In the genomic region with DNA sequence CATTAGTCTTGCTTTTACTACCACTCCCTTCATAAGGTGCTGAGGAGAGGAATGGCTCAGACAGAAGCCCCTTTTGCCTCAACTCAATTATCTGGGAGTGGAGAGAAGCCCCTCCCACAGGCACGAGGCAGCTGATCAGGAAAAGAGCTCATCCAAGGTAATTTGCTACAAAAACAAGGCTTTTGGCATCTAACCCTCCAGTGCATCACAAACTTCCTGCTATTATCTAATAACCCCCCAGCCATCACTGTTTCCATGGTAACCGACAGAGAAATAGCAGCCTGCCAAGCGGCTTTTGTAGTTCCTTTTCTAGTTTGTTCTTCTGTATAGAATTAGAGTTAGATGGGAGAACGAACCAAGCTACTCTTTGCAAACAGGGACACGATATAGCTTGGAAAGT, we compare ENCODE assay signal across 11 mouse cellular contexts. TPM values are rescaled to one million over a fixed set of nuclear protein-coding genes. Genes with fewer than 3 reads are reported as not detected.
DNase-seq lines count a peak whose midpoint lies in the region; ATAC-seq and TF ChIP-seq lines count a peak whose summit lies in the region.
"Had no signal": no experiment of that assay in that cellular context is flagged by ENCODE, and none has a peak within 500 bp of the region (broad histone marks: within the 10 kb centered on the region; RNA-seq: fewer than 3 reads in every experiment).

No protein-coding gene starts in this region.

- no peak overlapping the region for H3K9ac ChIP-seq in lung, embryonic 15.5 days
- H3K9ac ChIP-seq in heart, embryonic 13.5 days: no peak overlapping the region

- WGBS in lung, embryonic 15.5 days: 60% methylated on average over 5 of the region's 5 CpGs
- WGBS in lung, adult 2 months: 46% methylated on average over 5 of the region's 5 CpGs
- WGBS in heart, embryonic 13.5 days: 49% methylated on average over 5 of the region's 5 CpGs

- peak; percentile 26 for DNase-seq in adrenal gland, adult 8-10 months
- no peak for DNase-seq in adrenal gland, postnatal 4 days (ENCODE audit: low spot score in 2 of 2)
- DNase-seq in lung, adult 2 months: no peak
- DNase-seq in lung, postnatal 36 days: peak; percentile 20
- DNase-seq in gastrocnemius, postnatal 14 days: no peak

- no peak for ATAC-seq in lung, embryonic 15.5 days (ENCODE audit: borderline replicate concordance, extremely low read depth, low FRiP score, low TSS enrichment)
- ATAC-seq in heart, embryonic 13.5 days (ENCODE audit: extremely low read depth, insufficient number of reproducible peaks, low FRiP score, low TSS enrichment): no peak
- ATAC-seq in monocyte, adult 5-6 weeks (replicated peaks; ENCODE audit: insufficient number of reproducible peaks, low FRiP score, low TSS enrichment, poor library complexity, severe bottlenecking): no peak

- intact Hi-C loops in gastrocnemius, postnatal 14 days (cut with DNase I; ENCODE audit: low total_unique reads): no loop called here

- peaks cover 50% of the 10 kb centered on the region for H3K36me3 ChIP-seq in lung, embryonic 15.5 days
- H3K36me3 ChIP-seq in heart, embryonic 13.5 days: peaks cover 92% of the 10 kb centered on the region

- peaks cover 17% of the 10 kb centered on the region; the same call in 1 of the 2 replicates for H3K4me1 ChIP-seq in lung, embryonic 15.5 days
- peaks cover 9% of the 10 kb centered on the region; the same call in 1 of the 2 replicates for H3K4me1 ChIP-seq in lung, adult 2 months (ENCODE audit: control insufficient read depth, insufficient read depth, low read length)
- H3K4me1 ChIP-seq in heart, embryonic 13.5 days: peaks cover 43% of the 10 kb centered on the region

- 0 out of 2 replicates have a peak overlapping the region, but pooled peaks have one; percentile 1 for H3K27ac ChIP-seq in lung, embryonic 15.5 days
- H3K27ac ChIP-seq in heart, embryonic 13.5 days (replicated peaks): peak overlapping the region; percentile 62
- H3K27ac ChIP-seq: limb, embryonic 10.5 days had no signal

- no peaks in the 10 kb centered on the region for H3K9me3 ChIP-seq in lung, embryonic 15.5 days
- no peaks in the 10 kb centered on the region for H3K9me3 ChIP-seq in heart, embryonic 13.5 days
- H3K9me3 ChIP-seq: limb, embryonic 10.5 days had no signal

- no peak overlapping the region for H3K4me3 ChIP-seq in lung, embryonic 15.5 days
- H3K4me3 ChIP-seq in lung, adult 2 months (replicated peaks; ENCODE audit: extremely low read depth, low read depth, low read length): no peak overlapping the region
- no peak overlapping the region for H3K4me3 ChIP-seq in heart, embryonic 13.5 days
- H3K4me3 ChIP-seq: limb, embryonic 10.5 days had no signal

- TF ChIP-seq POLR2A in lung, adult 2 months (IDR thresholded peaks at IDR 0.05; ENCODE audit: borderline replicate concordance, extremely low read depth, low read depth, low read length): no peak

- no peak overlapping the region for H3K4me2 ChIP-seq in lung, embryonic 15.5 days
- no peak overlapping the region for H3K4me2 ChIP-seq in heart, embryonic 13.5 days

- TF ChIP-seq CTCF in lung, adult 2 months (IDR thresholded peaks at IDR 0.05; ENCODE audit: insufficient read depth, low read length): no peak

- H3K27me3 ChIP-seq in lung, embryonic 15.5 days: no peaks in the 10 kb centered on the region
- H3K27me3 ChIP-seq in heart, embryonic 13.5 days (replicated peaks): no peaks in the 10 kb centered on the region

RNA-seq across cellular contexts. Expression of gene Gm27027, which starts 3.9 kb away (rescaled TPM):
- total RNA-seq in adrenal gland, adult 8-10 months (2022): under 1 TPM in 1 of 4 experiments, not detected in 3; 0.80 TPM
- total RNA-seq in adrenal gland, postnatal 4 days (2021): not detected
- polyA plus RNA-seq in lung, embryonic 15.5 days (2015; fragmentation: Nextera tagmentation; extraction: Ambion mirVana): not detected in 2 replicates
- polyA plus RNA-seq in lung, adult 2 months (2012; rRNA removed): not detected in 2 replicates
- polyA plus RNA-seq in heart, embryonic 13.5 days (2015; fragmentation: Nextera tagmentation; extraction: Ambion mirVana): not detected in 2 replicates
- not detected in 3 replicates for total RNA-seq in monocyte, adult 5-6 weeks (2017)
- under 1 TPM in 1 of 2 experiments, not detected in 1; 0.86 TPM for total RNA-seq in gastrocnemius, postnatal 14 days (2021)
- total RNA-seq: neutrophil, adult 5-6 weeks had no signal
- polyA plus RNA-seq: limb, embryonic 10.5 days; urinary bladder, adult 2 months had no signal

RNA-seq across cellular contexts. Expression of gene Alkbh3, which starts 18.3 kb away (rescaled TPM):
- total RNA-seq in adrenal gland, adult 8-10 months (2022): 10 to 100 TPM; 29.9 to 57.4 (median 46.2) TPM
- 10 to 100 TPM; 73.1 to 76.3 TPM for total RNA-seq in adrenal gland, postnatal 4 days (2021)
- 68.4 and 73.0 TPM in 2 replicates for polyA plus RNA-seq in lung, embryonic 15.5 days (2015; fragmentation: Nextera tagmentation; extraction: Ambion mirVana)
- polyA plus RNA-seq in lung, adult 2 months (2012; rRNA removed): 28.2 and 36.6 TPM in 2 replicates
- polyA plus RNA-seq in heart, embryonic 13.5 days (2015; fragmentation: Nextera tagmentation; extraction: Ambion mirVana): 63.6 and 64.9 TPM in 2 replicates
- total RNA-seq in monocyte, adult 5-6 weeks (2017): 31.3 to 51.4 TPM (median 31.8 TPM) in 3 replicates
- 10 to 100 TPM; 48.9 to 54.0 TPM for total RNA-seq in gastrocnemius, postnatal 14 days (2021)

RNA-seq across cellular contexts. Expression of gene Gm13889, which starts 35.3 kb away (rescaled TPM):
- 10 to 100 TPM; 22.6 to 32.3 (median 30.3) TPM for total RNA-seq in adrenal gland, adult 8-10 months (2022)
- 10 to 100 TPM; 26.7 to 28.4 TPM for total RNA-seq in adrenal gland, postnatal 4 days (2021)
- 32.1 and 32.4 TPM in 2 replicates for polyA plus RNA-seq in lung, embryonic 15.5 days (2015; fragmentation: Nextera tagmentation; extraction: Ambion mirVana)
- 51.8 and 107 TPM in 2 replicates for polyA plus RNA-seq in lung, adult 2 months (2012; rRNA removed)
- polyA plus RNA-seq in heart, embryonic 13.5 days (2015; fragmentation: Nextera tagmentation; extraction: Ambion mirVana): 4.0 and 4.3 TPM in 2 replicates
- total RNA-seq in monocyte, adult 5-6 weeks (2017): not detected in 3 replicates
- 10 to 100 TPM in 1 of 2 experiments, 1 to 10 TPM in 1; 9.5 to 15.6 TPM for total RNA-seq in gastrocnemius, postnatal 14 days (2021)
- total RNA-seq: neutrophil, adult 5-6 weeks had no signal

Comparison
In these comparisons a context has a peak if more than half of its experiments do, and no peak if none do; other contexts are left out.
1. DNase-seq: peak in adrenal gland, adult 8-10 months (single experiment) and lung, postnatal 36 days (single experiment); none in adrenal gland, postnatal 4 days (0 of 2), lung, adult 2 months (single experiment) and gastrocnemius, postnatal 14 days (single experiment).
2. RNA of gene Gm13889, which starts 35.3 kb away (total RNA-seq): 22.6 to 32.3 TPM in adrenal gland, adult 8-10 months, 26.7 to 28.4 TPM in adrenal gland, postnatal 4 days and 9.5 to 15.6 TPM in gastrocnemius, postnatal 14 days; not detected in monocyte, adult 5-6 weeks; every median in the first group is over 10 times any median in the second.